Mouse (Mus musculus): ENCODE results near the gene Ssxb9. TPM values are rescaled to one million over a fixed set of nuclear protein-coding genes. Genes with fewer than 3 reads are reported as not detected.
"Not testable (repeated sequence)": the region's sequence is repeated elsewhere in the genome, so short reads cannot be mapped to it uniquely, and the experiment has no call there.

The Ssxb9 gene
- not detected for total RNA-seq (2021)
- long read RNA-seq, experiment 1, result 0 reads
- long read RNA-seq, experiment 2, result 0 reads

- DNase-seq (ENCODE audit: low spot score in 2 of 2), result not testable (repeated sequence)
Observed at GRCm38 (mm10) chrX:8366678-8367077, at the start of gene Ssxb9. TSS of gene Ssxb9 (plus strand) at chrX:8366978.

GRCm38 (mm10) chrX:8327124-8327523 is 39.7 kb upstream of the Ssxb9 start, which contains the start of gene Ssxb10:
TSS of gene Ssxb10 (plus strand) at chrX:8327424.
- DNase-seq (ENCODE audit: low spot score in 2 of 2), result no peak

GRCm38 (mm10) chrX:8413005-8413404 is 46.2 kb downstream of the Ssxb9 start, which contains the start of gene Ssxb1:
TSS of gene Ssxb1 (plus strand) at chrX:8413305.
- not testable (repeated sequence) for DNase-seq (ENCODE audit: low spot score in 2 of 2)

Other genes starting within 250 kb of the Ssxb9 start
- 10 to 100 TPM; 29.5 to 34.2 TPM for gene Wdr13, start 234.1 kb upstream of the Ssxb9 start, total RNA-seq (2021)
- gene Rbm3, start 221.1 kb upstream of the Ssxb9 start, total RNA-seq (2021), result 100 to 1,000 TPM; 359 to 459 TPM
- gene Tbc1d25, start 190.8 kb upstream of the Ssxb9 start, total RNA-seq (2021), result 1 to 10 TPM; 4.6 to 6.1 TPM
- 10 to 100 TPM; 22.3 to 24.1 TPM for gene Ebp, start 173.5 kb upstream of the Ssxb9 start, total RNA-seq (2021)
- gene Porcn, start 160.5 kb upstream of the Ssxb9 start, total RNA-seq (2021), result 1 to 10 TPM; 4.2 to 5.4 TPM
- 10 to 100 TPM; 13.4 to 14.8 TPM for gene Ftsj1, start 114.6 kb upstream of the Ssxb9 start, total RNA-seq (2021)
- gene Slc38a5, start 95.8 kb upstream of the Ssxb9 start, total RNA-seq (2021), result under 1 TPM in 1 of 2 experiments, not detected in 1; 0.36 TPM
- gene Ssxb10, start 39.6 kb upstream of the Ssxb9 start, total RNA-seq (2021), result not detected
- not detected for gene Ssxb1, start 46.3 kb downstream of the Ssxb9 start, total RNA-seq (2021)
- not detected for gene Ssxb2, start 94.7 kb downstream of the Ssxb9 start, total RNA-seq (2021)
- not detected for gene Gm14459, start 158.0 kb downstream of the Ssxb9 start, total RNA-seq (2021)
- gene Ssxb6, start 181.3 kb downstream of the Ssxb9 start, total RNA-seq (2021), result not detected
- gene Ssxb3, start 224.8 kb downstream of the Ssxb9 start, total RNA-seq (2021), result not detected

Measured in gastrocnemius, postnatal 4 days (tissue).